Mouse (Mus musculus) lung, postnatal 36 days (tissue): Measurements from ENCODE around the gene Angpt4.

Experiments used
- DNase-seq: peaks from one replicate; pipeline ENCODE4 v3.0.0; 2022; ENCODE audit warnings: mixed read lengths

The Angpt4 gene

GRCm38 (mm10) chr2:151910919-151911500 lies at the start of gene Angpt4:
Gene Angpt4 (plus strand): TSS chr2:151911210.
- no peak for DNase-seq

- no peak for DNase-seq
Observed at GRCm38 (mm10) chr2:151862257-151862810, 48.7 kb upstream of the Angpt4 start.

- no peak for DNase-seq
Observed at GRCm38 (mm10) chr2:151864941-151865340, 46.1 kb upstream of the Angpt4 start.

GRCm38 (mm10) chr2:151866487-151866886 lies 44.5 kb upstream of the Angpt4 start:
- DNase-seq, result peak; percentile 64

GRCm38 (mm10) chr2:151868196-151868595 lies 42.8 kb upstream of the Angpt4 start:
- no peak for DNase-seq

- DNase-seq, result peak; percentile 28
Observed at GRCm38 (mm10) chr2:151874551-151874950, 36.5 kb upstream of the Angpt4 start.

GRCm38 (mm10) chr2:151876012-151876485 lies 35.0 kb upstream of the Angpt4 start:
- peak; percentile 57 for DNase-seq

- DNase-seq, result no peak
Observed at GRCm38 (mm10) chr2:151878645-151879044, 32.4 kb upstream of the Angpt4 start.

- no peak for DNase-seq
Observed at GRCm38 (mm10) chr2:151879760-151880159, 31.2 kb upstream of the Angpt4 start.

- DNase-seq, result no peak
Observed at GRCm38 (mm10) chr2:151891031-151891430, 20.0 kb upstream of the Angpt4 start.

GRCm38 (mm10) chr2:151893122-151893774 lies 17.8 kb upstream of the Angpt4 start:
- DNase-seq, result no peak

GRCm38 (mm10) chr2:151894209-151894980 lies 16.6 kb upstream of the Angpt4 start:
- DNase-seq, result no peak

GRCm38 (mm10) chr2:151895911-151896310 lies 15.1 kb upstream of the Angpt4 start:
- no peak for DNase-seq

GRCm38 (mm10) chr2:151898106-151898505 lies 12.9 kb upstream of the Angpt4 start:
- DNase-seq, result no peak

GRCm38 (mm10) chr2:151900845-151901244 lies 10.2 kb upstream of the Angpt4 start:
- DNase-seq, result no peak

- DNase-seq, result no peak
Observed at GRCm38 (mm10) chr2:151903267-151903666, 7.7 kb upstream of the Angpt4 start.

GRCm38 (mm10) chr2:151903933-151904332 lies 7.1 kb upstream of the Angpt4 start:
- no peak for DNase-seq

GRCm38 (mm10) chr2:151904636-151905035 lies 6.4 kb upstream of the Angpt4 start:
- DNase-seq, result no peak

- no peak for DNase-seq
Observed at GRCm38 (mm10) chr2:151907020-151907419, 4.0 kb upstream of the Angpt4 start.

- no peak for DNase-seq
Observed at GRCm38 (mm10) chr2:151909386-151909785, 1.6 kb upstream of the Angpt4 start.

GRCm38 (mm10) chr2:151910498-151910897 lies 512 bp upstream of the Angpt4 start:
- no peak for DNase-seq

- DNase-seq, result no peak
Observed at GRCm38 (mm10) chr2:151911751-151912150, 741 bp downstream of the Angpt4 start.

GRCm38 (mm10) chr2:151914120-151914519 lies 3.1 kb downstream of the Angpt4 start:
- no peak for DNase-seq
